Mouse (Mus musculus) brain, embryonic 14.5 days (tissue): ENCODE results near the gene Kcnq4. TPM values are rescaled to one million over a fixed set of nuclear protein-coding genes. Genes with fewer than 3 reads are reported as not detected.

Source experiments
- DNase-seq: peaks from one replicate; pipeline ENCODE4 v3.0.0-alpha.2; 2011; ENCODE audit warnings: low read depth
- CTCF ChIP-seq: fragments of 200-500 bp; IDR thresholded peaks from 2 replicates; pipeline ENCODE4 v1.5.1; 2012; ENCODE audit warnings: inconsistent platforms, mild to moderate bottlenecking, moderate library complexity, borderline replicate concordance; ENCODE audit not compliant: insufficient read depth, insufficient read length; ENCODE audit errors: extremely low read depth
- POLR2A ChIP-seq: fragments of 200-500 bp; IDR thresholded peaks from 2 replicates; pipeline ENCODE4 v1.6.1; 2012; ENCODE audit warnings: mild to moderate bottlenecking, inconsistent platforms, borderline replicate concordance; ENCODE audit not compliant: poor library complexity, insufficient read depth, insufficient read length, severe bottlenecking; ENCODE audit errors: extremely low read depth
- polyA plus RNA-seq: library from polyadenylated mRNA; depleted of rRNA; stranded (reverse); fragments of >200 nt; gene quantifications from 2 replicates; pipeline ENCODE4 v1.2.3, GENCODE M21; 2012

The Kcnq4 gene
- polyA plus RNA-seq, 1 experiment, result 10.9 TPM

DNA sequence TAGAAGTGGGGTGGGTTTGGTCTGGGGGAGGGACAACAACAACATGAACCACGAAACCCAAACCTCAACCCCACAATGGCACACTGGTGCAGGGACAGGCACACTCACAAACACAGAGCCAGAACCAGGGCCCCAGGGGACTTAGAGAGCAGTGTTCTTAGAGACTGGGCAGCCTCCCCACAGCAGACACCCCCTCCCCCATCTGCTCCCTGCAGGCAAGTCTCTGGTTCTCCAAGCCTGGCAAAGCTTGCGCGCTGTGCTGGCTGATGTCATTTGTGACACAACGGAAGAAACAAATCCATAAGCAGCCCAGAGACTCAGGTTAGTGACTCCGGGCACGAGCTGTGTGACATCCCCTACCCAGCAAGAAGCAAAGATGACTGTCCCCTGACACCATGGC, 7.1 kb downstream of the Kcnq4 start:
- TF ChIP-seq POLR2A, result no peak
- TF ChIP-seq CTCF, result no peak
- peak; percentile 42 for DNase-seq

DNA sequence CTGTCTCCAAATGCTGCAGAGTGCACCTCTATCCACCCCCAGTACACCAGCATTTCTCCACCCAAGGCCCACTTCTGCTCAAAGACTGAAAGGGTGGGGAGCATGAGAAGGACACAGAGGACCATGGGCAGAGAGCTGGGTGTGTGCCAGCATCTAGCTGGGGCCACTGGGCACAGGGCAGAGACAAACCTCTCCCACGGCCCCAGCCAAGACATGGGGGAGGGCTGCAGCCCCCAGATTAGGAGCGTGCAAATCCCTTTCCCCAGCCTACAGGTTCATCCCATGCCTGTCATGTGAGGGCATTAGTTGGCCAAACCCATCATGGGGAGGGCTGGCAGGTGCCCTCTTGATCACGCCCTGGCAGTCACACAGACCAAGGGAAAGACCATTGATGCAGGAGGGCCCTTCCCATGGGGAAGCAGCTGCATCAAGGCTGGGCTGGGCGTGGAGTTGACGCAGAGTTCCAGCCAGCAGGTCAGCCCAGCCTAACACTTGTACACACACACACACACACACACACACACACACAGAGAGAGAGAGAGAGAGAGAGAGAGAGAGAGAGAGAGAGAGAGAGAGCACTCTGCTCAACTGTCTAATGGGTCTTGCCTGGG, 14.3 kb downstream of the Kcnq4 start:
- DNase-seq, result peak; percentile 42
- no peak for TF ChIP-seq CTCF
- TF ChIP-seq POLR2A, result no peak

DNA sequence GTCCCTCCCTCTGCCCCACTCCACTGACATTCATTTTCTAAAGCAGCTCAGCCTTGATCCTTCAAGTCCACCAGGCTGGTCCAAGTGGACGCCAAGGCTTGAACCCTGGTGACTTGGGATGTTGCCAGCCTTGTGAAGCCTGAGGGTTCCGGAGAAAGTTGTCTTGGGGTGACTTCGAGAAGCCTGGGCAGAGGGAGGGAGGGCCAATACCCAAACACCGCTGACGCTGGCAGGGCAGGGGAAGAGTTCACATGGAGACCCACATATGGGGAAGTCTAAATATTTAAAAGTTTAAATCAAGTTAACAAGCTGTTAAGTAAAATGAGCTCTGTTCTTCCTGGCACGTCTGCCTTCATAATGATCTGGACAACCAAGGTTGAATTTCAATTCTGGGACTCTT, 15.7 kb downstream of the Kcnq4 start:
- DNase-seq, result no peak
- TF ChIP-seq POLR2A (no peak), CTCF (no peak)

DNA sequence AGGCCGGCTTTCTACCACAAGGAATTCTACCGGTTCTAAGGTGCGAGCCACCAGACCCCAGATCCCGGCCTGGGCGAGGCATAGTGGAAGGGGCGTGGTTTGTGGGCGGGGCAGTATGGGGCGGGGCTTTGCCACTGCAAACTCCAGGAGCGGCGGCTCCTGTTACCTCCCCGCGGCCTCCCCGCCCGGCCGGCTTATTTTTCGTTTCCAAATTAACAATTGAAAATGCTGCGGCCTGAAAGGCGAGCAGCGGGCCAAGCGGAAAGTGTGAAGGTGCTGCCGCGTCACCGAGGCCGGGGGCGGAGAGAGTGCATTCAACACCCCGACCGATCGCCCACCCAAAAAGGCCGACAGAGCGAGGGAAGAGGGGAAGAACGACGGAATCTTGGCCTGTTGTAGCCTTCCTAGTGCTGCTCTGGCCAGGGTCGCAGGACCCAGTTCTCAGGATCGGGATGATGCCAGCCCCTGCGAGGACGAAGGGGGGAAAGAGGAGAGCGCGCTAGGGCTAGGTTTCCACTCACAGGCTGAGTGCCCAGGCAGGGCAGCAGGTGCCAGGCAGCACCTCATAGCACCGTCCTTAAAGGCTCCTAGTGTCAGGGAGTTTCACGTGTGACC, 17.3 kb downstream of the Kcnq4 start:
- peak; percentile 79 for DNase-seq
- TF ChIP-seq POLR2A (no peak), CTCF (no peak)

DNA sequence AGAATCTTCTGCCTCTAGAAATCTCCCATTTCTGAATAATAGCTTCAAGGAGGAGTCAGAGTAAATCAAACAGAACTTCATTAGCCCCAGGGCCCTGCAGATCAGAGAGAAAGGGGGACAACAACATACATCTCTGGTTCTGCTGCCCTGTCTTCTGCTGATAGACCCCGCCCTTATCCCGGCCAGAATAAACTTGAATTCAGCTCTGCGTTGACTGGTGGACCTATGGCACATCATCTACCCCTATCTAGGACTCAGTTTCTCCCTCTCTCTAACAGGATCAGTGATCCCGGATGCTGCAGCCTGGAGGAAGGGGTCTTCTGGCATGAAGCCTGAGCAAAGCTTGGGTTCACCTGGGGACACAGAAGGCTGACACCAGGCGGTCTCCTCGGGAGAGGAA, 17.8 kb downstream of the Kcnq4 start:
- no peak for TF ChIP-seq POLR2A
- no peak for TF ChIP-seq CTCF
- no peak for DNase-seq

DNA sequence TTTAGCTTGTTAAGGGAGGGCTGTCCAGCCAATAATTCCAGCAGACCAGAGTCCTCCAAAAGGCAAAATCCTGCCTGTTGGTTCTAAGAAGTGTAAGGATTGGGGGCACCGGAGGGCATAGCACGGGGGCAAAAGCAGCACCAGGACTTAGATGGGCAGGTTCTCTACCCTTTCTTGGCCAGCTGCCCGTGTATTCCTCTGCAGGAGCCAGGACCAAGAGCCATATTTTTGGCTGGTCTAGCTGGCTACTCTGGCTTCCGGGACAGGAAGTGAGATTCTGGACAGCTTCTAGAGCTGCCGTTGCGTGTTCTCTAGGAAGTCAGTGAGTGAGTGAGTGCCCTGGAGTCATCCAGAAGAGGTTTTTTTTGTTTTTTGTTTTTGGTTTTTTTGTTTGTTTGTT, 18.3 kb downstream of the Kcnq4 start:
- no peak for DNase-seq
- TF ChIP-seq POLR2A (no peak), CTCF (no peak)

DNA sequence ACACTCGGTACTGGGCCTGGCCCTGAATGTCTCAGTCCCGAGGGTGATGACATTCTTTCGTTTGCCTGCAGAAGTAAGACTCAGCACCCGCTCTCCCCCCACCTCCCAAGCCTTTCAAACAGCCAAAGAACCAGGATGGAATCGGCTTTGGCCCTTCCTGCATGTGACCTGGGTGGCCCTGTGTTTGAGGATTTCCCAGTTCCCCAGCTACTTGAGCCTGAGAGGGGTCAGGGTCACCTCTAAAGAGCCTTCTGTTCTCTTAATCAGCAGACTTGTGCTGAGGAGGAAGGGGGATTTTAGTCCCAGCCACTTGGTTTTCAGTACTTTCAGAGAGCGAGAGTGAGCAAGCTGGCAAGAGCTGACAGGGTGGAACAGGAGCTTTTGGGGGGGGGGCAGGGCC, 19.0 kb downstream of the Kcnq4 start:
- no peak for DNase-seq

DNA sequence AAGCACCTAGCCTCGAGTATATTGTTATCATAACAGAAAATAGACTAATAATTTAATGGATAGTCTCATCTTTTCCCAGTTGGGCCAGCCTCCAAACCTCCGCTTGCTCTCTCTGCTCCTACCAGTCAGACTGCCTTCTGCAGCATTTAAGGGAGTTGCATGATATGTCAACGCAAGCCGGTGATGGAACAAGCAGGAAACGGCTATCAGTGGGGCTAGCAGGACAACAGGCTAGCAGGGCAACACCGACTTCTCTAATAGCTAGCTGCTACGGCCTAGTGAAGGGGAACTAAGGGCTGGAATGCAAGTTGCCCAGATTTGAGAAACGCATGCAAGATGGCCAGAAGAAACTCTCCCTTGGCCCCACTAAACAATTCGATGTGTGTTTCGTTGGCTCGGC, 20.6 kb downstream of the Kcnq4 start:
- no peak for DNase-seq

More for the DNA sequence above, 19.0 kb downstream of the Kcnq4 start:
- TF ChIP-seq CTCF, result no peak
- no peak for TF ChIP-seq POLR2A

DNA sequence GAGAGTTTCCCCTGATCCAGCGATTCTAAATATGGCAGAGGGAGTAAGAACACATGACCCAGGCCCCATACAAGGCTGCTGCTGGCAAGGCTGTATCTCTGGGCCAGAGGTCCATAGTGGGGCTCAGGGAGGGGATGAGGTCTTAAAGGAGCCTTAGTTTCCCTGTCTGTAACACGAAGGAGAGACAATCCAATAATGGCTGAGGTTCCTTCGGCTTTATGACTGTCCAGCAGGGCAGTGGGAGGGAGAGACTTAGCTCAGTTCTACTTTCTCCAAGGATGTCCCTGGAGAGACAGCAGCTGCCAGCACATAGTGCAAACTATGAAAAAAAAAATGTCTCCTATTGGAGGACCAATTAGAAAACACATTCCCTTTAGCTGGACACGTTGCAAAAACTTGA, 22.2 kb downstream of the Kcnq4 start:
- no peak for TF ChIP-seq POLR2A
- no peak for TF ChIP-seq CTCF
- DNase-seq, result no peak

More for the DNA sequence above, 20.6 kb downstream of the Kcnq4 start:
- no peak for TF ChIP-seq CTCF
- TF ChIP-seq POLR2A, result no peak

DNA sequence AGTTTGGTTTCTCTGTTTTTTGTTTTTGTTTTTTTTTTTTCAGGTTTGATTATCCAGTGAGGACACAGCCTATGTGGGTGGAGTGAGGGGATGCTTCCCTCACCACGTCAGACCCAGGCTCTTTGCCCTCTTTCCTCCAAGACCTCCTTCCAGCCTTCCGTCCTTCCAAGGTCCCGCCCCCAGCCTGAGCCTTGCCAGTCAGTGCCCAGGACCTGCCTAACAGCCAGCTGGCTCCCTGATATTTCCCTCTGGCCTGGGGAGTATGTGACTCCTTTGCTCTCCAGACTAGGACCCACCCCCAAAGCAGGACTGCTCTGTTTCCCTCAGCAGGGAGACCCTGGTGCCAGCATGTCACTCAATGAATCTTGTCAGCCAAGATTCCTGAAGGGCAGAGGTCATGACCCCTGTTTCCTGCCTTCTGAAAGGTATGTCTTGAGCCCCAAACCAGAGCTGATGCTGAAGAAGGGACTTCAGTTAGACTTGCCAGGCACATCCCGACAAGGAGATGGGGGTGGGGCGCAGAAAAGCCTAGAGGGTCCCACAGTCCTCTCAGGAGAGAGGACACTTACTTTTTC, 22.8 kb downstream of the Kcnq4 start:
- no peak for TF ChIP-seq CTCF
- no peak for TF ChIP-seq POLR2A
- no peak for DNase-seq

DNA sequence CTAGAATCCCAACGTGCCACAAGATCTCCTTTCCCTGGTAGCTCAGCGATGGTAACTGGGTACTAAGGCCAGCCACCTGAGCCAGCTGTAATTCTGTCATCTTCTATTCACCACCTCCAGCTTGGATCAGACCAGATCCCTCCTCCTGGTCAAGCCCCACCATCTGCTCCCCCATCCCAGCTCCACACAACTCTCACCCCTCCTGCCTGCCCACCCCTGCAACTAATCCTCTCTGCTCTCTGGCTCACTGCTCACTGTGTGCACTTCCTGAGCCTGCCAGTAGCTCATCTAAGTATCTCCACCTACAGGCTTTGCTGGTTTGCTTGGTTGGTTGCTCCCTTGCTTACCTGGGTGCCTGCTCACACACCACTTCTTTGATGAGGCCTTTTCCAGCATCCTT, 26.8 kb downstream of the Kcnq4 start:
- no peak for DNase-seq

DNA sequence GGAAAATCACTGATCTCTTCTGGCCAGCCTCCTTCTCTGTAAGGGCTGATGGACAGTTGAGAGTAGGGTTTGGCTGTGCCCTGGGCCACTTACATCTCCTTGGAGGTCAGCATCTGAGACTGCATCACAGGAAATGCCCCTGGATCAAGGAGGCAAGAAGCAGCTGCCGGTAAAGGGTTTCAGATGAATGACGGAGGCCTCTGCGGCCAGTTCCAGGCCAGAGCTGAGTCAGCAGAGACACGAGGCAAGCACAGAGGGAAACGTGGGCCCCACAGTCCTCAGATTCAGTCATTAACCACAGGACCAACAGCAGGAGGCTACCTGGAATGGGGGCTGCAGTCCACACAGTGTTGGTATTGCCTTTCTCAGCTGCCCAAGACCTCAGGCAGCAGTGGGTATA, 29.3 kb downstream of the Kcnq4 start:
- TF ChIP-seq POLR2A (no peak), CTCF (no peak)
- DNase-seq, result no peak

More for the DNA sequence above, 26.8 kb downstream of the Kcnq4 start:
- no peak for TF ChIP-seq CTCF
- no peak for TF ChIP-seq POLR2A
